Mouse (Mus musculus): ENCODE data around the gene Grin3b. TPM values are rescaled to one million over a fixed set of nuclear protein-coding genes. Genes with fewer than 3 reads are reported as not detected.

The Grin3b gene
- total RNA-seq, 2 experiments from 2014 or later = 0.14 to 0.16 TPM

Other genes starting within 250 kb of the Grin3b start
- 10 to 100 TPM; 50.6 to 55.3 TPM for gene Polrmt, start 224.1 kb upstream of the Grin3b start, total RNA-seq (2021)
- gene Fgf22, start 215.6 kb upstream of the Grin3b start, total RNA-seq (2021) = 1 to 10 TPM; 4.3 to 5.6 TPM
- gene Rnf126, start 203.8 kb upstream of the Grin3b start, total RNA-seq (2021) = 10 to 100 TPM; 86.7 to 98.4 TPM
- 1 to 10 TPM; 2.7 to 3.2 TPM for gene Fstl3, start 193.4 kb upstream of the Grin3b start, total RNA-seq (2021)
- under 1 TPM; 0.63 to 0.72 TPM for gene Prss57, start 179.8 kb upstream of the Grin3b start, total RNA-seq (2021)
- gene Palm, start 177.1 kb upstream of the Grin3b start, total RNA-seq (2021) = 100 to 1,000 TPM; 290 to 308 TPM
- under 1 TPM; 0.61 to 0.86 TPM for gene Misp, start 149.7 kb upstream of the Grin3b start, total RNA-seq (2021)
- 10 to 100 TPM; 54.3 to 62.5 TPM for gene Ptbp1, start 116.3 kb upstream of the Grin3b start, total RNA-seq (2021)
- 1 to 10 TPM; 2.2 to 2.3 TPM for gene Prtn3, start 96.2 kb upstream of the Grin3b start, total RNA-seq (2021)
- gene Plppr3, start 96.1 kb upstream of the Grin3b start, total RNA-seq (2021) = 10 to 100 TPM; 55.6 to 58.0 TPM
- gene Elane, start 84.5 kb upstream of the Grin3b start, total RNA-seq (2021) = not detected
- not detected for gene Cfd, start 79.9 kb upstream of the Grin3b start, total RNA-seq (2021)
- 10 to 100 TPM; 48.6 to 63.7 TPM for gene Med16, start 61.8 kb upstream of the Grin3b start, total RNA-seq (2021)
- gene Gm26602, start 59.9 kb upstream of the Grin3b start, total RNA-seq (2021) = not detected
- 10 to 100 TPM in 1 of 2 experiments, 1 to 10 TPM in 1; 5.3 to 10.3 TPM for gene Kiss1r, start 53.7 kb upstream of the Grin3b start, total RNA-seq (2021)
- 100 to 1,000 TPM; 307 to 318 TPM for gene R3hdm4, start 49.5 kb upstream of the Grin3b start, total RNA-seq (2021)
- gene Arid3a, start 43.7 kb upstream of the Grin3b start, total RNA-seq (2021) = 1 to 10 TPM; 5.6 to 7.2 TPM
- 10 to 100 TPM; 45.3 to 46.5 TPM for gene Wdr18, start 10.6 kb upstream of the Grin3b start, total RNA-seq (2021)
- 100 to 1,000 TPM; 112 to 113 TPM for gene Tmem259, start 13.6 kb downstream of the Grin3b start, total RNA-seq (2021)
- 1 to 10 TPM; 6.7 to 8.0 TPM for gene Cnn2, start 17.9 kb downstream of the Grin3b start, total RNA-seq (2021)
- 10 to 100 TPM; 13.0 to 13.7 TPM for gene Abca7, start 25.8 kb downstream of the Grin3b start, total RNA-seq (2021)
- gene Arhgap45, start 45.9 kb downstream of the Grin3b start, total RNA-seq (2021) = 1 to 10 TPM; 3.7 to 4.1 TPM
- 10 to 100 TPM; 73.6 to 75.2 TPM for gene Polr2e, start 69.1 kb downstream of the Grin3b start, total RNA-seq (2021)
- 100 to 1,000 TPM; 554 to 575 TPM for gene Gpx4, start 76.5 kb downstream of the Grin3b start, total RNA-seq (2021)
- gene Sbno2, start 134.9 kb downstream of the Grin3b start, total RNA-seq (2021) = 10 to 100 TPM; 16.8 to 18.8 TPM
- gene Stk11, start 145.1 kb downstream of the Grin3b start, total RNA-seq (2021) = 100 to 1,000 TPM; 108 to 109 TPM
- 100 to 1,000 TPM; 367 to 371 TPM for gene Atp5d, start 167.9 kb downstream of the Grin3b start, total RNA-seq (2021)
- gene Cbarp, start 170.1 kb downstream of the Grin3b start, total RNA-seq (2021) = 100 to 1,000 TPM; 418 to 437 TPM
- gene Midn, start 177.6 kb downstream of the Grin3b start, total RNA-seq (2021) = 100 to 1,000 TPM; 105 TPM
- 10 to 100 TPM; 89.7 to 94.6 TPM for gene Cirbp, start 195.3 kb downstream of the Grin3b start, total RNA-seq (2021)
- 1 to 10 TPM; 6.8 to 7.0 TPM for gene 1600002K03Rik, start 202.2 kb downstream of the Grin3b start, total RNA-seq (2021)
- 1 to 10 TPM; 7.0 to 8.2 TPM for gene Efna2, start 208.8 kb downstream of the Grin3b start, total RNA-seq (2021)